Mouse (Mus musculus) embryonic fibroblast, embryonic 13.5 days (primary cell): ENCODE data around the gene Gja10.

Source experiments
- CTCF ChIP-seq: IDR thresholded peaks from 2 replicates; pipeline ENCODE4 v1.5.1; 2011; ENCODE audit warnings: mild to moderate bottlenecking, control low read depth, low read length, moderate library complexity, borderline replicate concordance; ENCODE audit not compliant: insufficient read depth
- POLR2A ChIP-seq: IDR thresholded peaks from 2 replicates; pipeline ENCODE4 v1.6.1; 2011; ENCODE audit warnings: low read depth, mild to moderate bottlenecking, control low read depth, low read length, moderate library complexity

GRCm38 (mm10) chr4:32621637-32622036 lies 19.1 kb upstream of the Gja10 start:
- TF ChIP-seq CTCF (no peak), POLR2A (no peak)
